Comparison of ENCODE assay signal across 9 mouse cellular contexts in genomic region chr5:107513583-107513982, GRCm38 (mm10). TPM values are rescaled to one million over a fixed set of nuclear protein-coding genes. Genes with fewer than 3 reads are reported as not detected.
DNase-seq lines count a peak whose midpoint lies in the region; ATAC-seq and TF ChIP-seq lines count a peak whose summit lies in the region.
"Had no signal": no experiment of that assay in that cellular context is flagged by ENCODE, and none has a peak within 500 bp of the region (broad histone marks: within the 10 kb centered on the region; RNA-seq: fewer than 3 reads in every experiment).

No protein-coding gene starts in this region.

- H3K9ac ChIP-seq in hindbrain, embryonic 12.5 days: no peak overlapping the region

- no peak overlapping the region for H3K27ac ChIP-seq in hindbrain, embryonic 10.5 days
- H3K27ac ChIP-seq in hindbrain, embryonic 12.5 days: no peak overlapping the region
- H3K27ac ChIP-seq: macrophage had no signal

- H3K4me3 ChIP-seq in hindbrain, embryonic 10.5 days: no peak overlapping the region
- H3K4me3 ChIP-seq in hindbrain, embryonic 12.5 days: no peak overlapping the region
- H3K4me3 ChIP-seq in C2C12 (ENCODE audit: insufficient read depth, poor library complexity, severe bottlenecking): no peak overlapping the region

- peak; percentile 38 for DNase-seq in hindbrain, embryonic 10.5 days (ENCODE audit: low spot score)
- peak; percentile 73 for DNase-seq in adrenal gland, postnatal 14 days
- DNase-seq in embryo, embryonic 9.5 days (ENCODE audit: extremely low spot score): peak; percentile 31
- peak; percentile 37 to 53 for DNase-seq in lung, adult 18-20 months
- peak; percentile 53 to 63 for DNase-seq in spleen, postnatal 14 days (ENCODE audit: low spot score in 2 of 2)

- H3K79me2 ChIP-seq in C2C12 (ENCODE audit: control insufficient read depth, insufficient read depth): no peaks in the 10 kb centered on the region

- TF ChIP-seq CTCF in C2C12 (IDR thresholded peaks at IDR 0.05; ENCODE audit: control insufficient read depth, insufficient read depth, insufficient read length): peak; percentile 30

- no peak for ATAC-seq in hindbrain, embryonic 12.5 days (ENCODE audit: low FRiP score)
- ATAC-seq in hematopoietic stem cell, adult 5-6 weeks (replicated peaks in 1 of 2; ENCODE audit: insufficient read depth in 1 of 2, low FRiP score in 2 of 2, low TSS enrichment in 1 of 2, low read depth in 1 of 2, poor library complexity in 2 of 2, severe bottlenecking in 2 of 2): peak; percentile 92 to 94

- no peaks in the 10 kb centered on the region for H3K36me3 ChIP-seq in hindbrain, embryonic 10.5 days
- peaks cover under 1% of the 10 kb centered on the region; the same call in 1 of the 2 replicates for H3K36me3 ChIP-seq in hindbrain, embryonic 12.5 days
- no peaks in the 10 kb centered on the region for H3K36me3 ChIP-seq in C2C12 (ENCODE audit: control insufficient read depth, insufficient read depth)

- 52% methylated on average over 7 of the region's 7 CpGs for WGBS in hindbrain, embryonic 10.5 days
- WGBS in hindbrain, embryonic 12.5 days: 51% methylated on average over 7 of the region's 7 CpGs

- H3K4me1 ChIP-seq in hindbrain, embryonic 10.5 days (replicated peaks): no peaks in the 10 kb centered on the region
- no peaks in the 10 kb centered on the region for H3K4me1 ChIP-seq in hindbrain, embryonic 12.5 days

- H3ac ChIP-seq in C2C12 (ENCODE audit: control insufficient read depth, insufficient read length, low read depth): no peak overlapping the region

- H3K79me3 ChIP-seq in C2C12 (ENCODE audit: low read depth): no peaks in the 10 kb centered on the region

- no peaks in the 10 kb centered on the region for H3K9me3 ChIP-seq in hindbrain, embryonic 10.5 days
- no peaks in the 10 kb centered on the region for H3K9me3 ChIP-seq in hindbrain, embryonic 12.5 days (replicated peaks)

- H3K27me3 ChIP-seq in hindbrain, embryonic 10.5 days (ENCODE audit: insufficient read depth, poor library complexity, severe bottlenecking): no peaks in the 10 kb centered on the region
- H3K27me3 ChIP-seq in hindbrain, embryonic 12.5 days: no peaks in the 10 kb centered on the region
- H3K27me3 ChIP-seq in C2C12 (ENCODE audit: control insufficient read depth, insufficient read depth, insufficient read length): no peaks in the 10 kb centered on the region

- no peak overlapping the region for H3K4me2 ChIP-seq in hindbrain, embryonic 12.5 days (replicated peaks)

TF ChIP-seq in C2C12, 6 proteins besides CTCF, POLR2A, EP300 and RAD21:
- no peak for TF ChIP-seq MYOG (IDR thresholded peaks at IDR 0.05; ENCODE audit: control insufficient read depth, extremely low read depth, insufficient read length)
- no peak for TF ChIP-seq CEBPB (IDR thresholded peaks at IDR 0.05; ENCODE audit: low read depth)
- TF ChIP-seq FOSL1 (IDR thresholded peaks at IDR 0.05; ENCODE audit: insufficient read depth, low read length, poor library complexity, severe bottlenecking): no peak
- TF ChIP-seq MYOD1 (IDR thresholded peaks at IDR 0.05; ENCODE audit: control insufficient read depth, insufficient read length, low read depth): no peak
- TF ChIP-seq USF1 (IDR thresholded peaks at IDR 0.05; ENCODE audit: low read depth): no peak
- TF ChIP-seq MAX (IDR thresholded peaks at IDR 0.05): no peak
TF ChIP-seq in C2C12: peak in this region for 0.

RNA-seq across cellular contexts. Expression of gene Gm42669, which starts 6.2 kb away (rescaled TPM):
- 0.29 and 0.47 TPM in 2 replicates for polyA plus RNA-seq in hindbrain, embryonic 10.5 days (2016; fragmentation: Nextera tagmentation; extraction: Ambion mirVana)
- polyA plus RNA-seq in hindbrain, embryonic 12.5 days (2016; fragmentation: Nextera tagmentation; extraction: Ambion mirVana): 0.23 and 0.80 TPM in 2 replicates
- polyA plus RNA-seq in C2C12 (2012; fragmentation: generic; extraction: Trizol): 0.04 TPM
- total RNA-seq in adrenal gland, postnatal 14 days (2021): not detected in 2 replicates
- total RNA-seq in hematopoietic stem cell, adult 5-6 weeks (2017): 1.9 TPM in 1 of 2 replicates, not detected in the other

RNA-seq across cellular contexts. Expression of gene 1700028K03Rik, which starts 20.9 kb away (rescaled TPM):
- polyA plus RNA-seq in hindbrain, embryonic 10.5 days (2016; fragmentation: Nextera tagmentation; extraction: Ambion mirVana): 0.07 and 0.16 TPM in 2 replicates
- polyA plus RNA-seq in hindbrain, embryonic 12.5 days (2016; fragmentation: Nextera tagmentation; extraction: Ambion mirVana): 0.15 and 0.21 TPM in 2 replicates
- polyA plus RNA-seq in C2C12 (2012; fragmentation: generic; extraction: Trizol): not detected
- not detected in 2 replicates for total RNA-seq in adrenal gland, postnatal 14 days (2021)
- total RNA-seq in hematopoietic stem cell, adult 5-6 weeks (2017): not detected in 2 replicates
- polyA plus RNA-seq: macrophage had no signal
